21 mouse cellular contexts compared by ENCODE assay signal in genomic region chr5:114695775-114696174, GRCm38 (mm10). TPM values are rescaled to one million over a fixed set of nuclear protein-coding genes. Genes with fewer than 3 reads are reported as not detected.
DNase-seq lines count a peak whose midpoint lies in the region; ATAC-seq and TF ChIP-seq lines count a peak whose summit lies in the region.
"Had no signal": no experiment of that assay in that cellular context is flagged by ENCODE, and none has a peak within 500 bp of the region (broad histone marks: within the 10 kb centered on the region; RNA-seq: fewer than 3 reads in every experiment).

No protein-coding gene starts in this region.

- no peak for DNase-seq in gastrocnemius, adult 2 months
- DNase-seq in gastrocnemius, adult 18-20 months (ENCODE audit: low spot score) = no peak
- peak; percentile 28 for DNase-seq in lung, embryonic 14.5 days
- DNase-seq in lung, adult 2 months = no peak
- DNase-seq in NIH3T3 (ENCODE audit: low read depth) = peak; percentile 34
- no peak for DNase-seq in stomach, postnatal 0 days (ENCODE audit: low spot score)
- DNase-seq in adrenal gland, adult (ENCODE audit: inconsistent age in 2 of 2, low spot score in 1 of 2) = no peak
- DNase-seq: adrenal gland, adult 8-10 months; B cell, adult 2 months; cerebellum, adult 8-10 months; heart, postnatal 14 days; layer of hippocampus, adult 9-11 months; lung, adult 18-20 months; thymus, postnatal 14 days had no signal

- ATAC-seq in lung, embryonic 14.5 days (ENCODE audit: insufficient read depth) = no peak
- ATAC-seq in stomach, postnatal 0 days (ENCODE audit: low FRiP score, low TSS enrichment) = no peak
- no peak for ATAC-seq in neural tube, embryonic 15.5 days (ENCODE audit: low FRiP score)
- ATAC-seq: forebrain, embryonic 14.5 days; midbrain, embryonic 16.5 days had no signal

- no peaks in the 10 kb centered on the region for H3K27me3 ChIP-seq in lung, embryonic 14.5 days (ENCODE audit: insufficient read depth, low read length)
- no peaks in the 10 kb centered on the region for H3K27me3 ChIP-seq in stomach, postnatal 0 days (ENCODE audit: control insufficient read depth, insufficient read depth, low read length)
- 0 out of 2 replicates have a peak, but pooled peaks cover 2% of the 10 kb centered on the region for H3K27me3 ChIP-seq in neural tube, embryonic 15.5 days (replicated peaks)
- H3K27me3 ChIP-seq: embryonic facial prominence, embryonic 15.5 days; hindbrain, embryonic 15.5 days; kidney, embryonic 15.5 days; neural tube, embryonic 12.5 days had no signal

- WGBS in lung, embryonic 14.5 days = 63% methylated on average over 5 of the region's 5 CpGs
- 52% methylated on average over 5 of the region's 5 CpGs for WGBS in lung, adult 2 months
- 49% methylated on average over 5 of the region's 5 CpGs for WGBS in stomach, postnatal 0 days
- WGBS in neural tube, embryonic 15.5 days = 73% methylated on average over 5 of the region's 5 CpGs

- no peak for TF ChIP-seq POLR2A in lung, adult 2 months (IDR thresholded peaks at IDR 0.05; ENCODE audit: borderline replicate concordance, extremely low read depth, low read depth, low read length)

- H3K36me3 ChIP-seq in lung, embryonic 14.5 days (ENCODE audit: insufficient read depth) = no peaks in the 10 kb centered on the region
- no peaks in the 10 kb centered on the region for H3K36me3 ChIP-seq in stomach, postnatal 0 days (ENCODE audit: control insufficient read depth, insufficient read depth, low read length)
- no peaks in the 10 kb centered on the region for H3K36me3 ChIP-seq in neural tube, embryonic 15.5 days
- H3K36me3 ChIP-seq: embryonic facial prominence, embryonic 15.5 days; hindbrain, embryonic 15.5 days; kidney, embryonic 15.5 days; neural tube, embryonic 12.5 days had no signal

- intact Hi-C loops in gastrocnemius, adult 2 months (cut with DNase I) = no loop called here

- H3K4me3 ChIP-seq in gastrocnemius, adult 2 months = no peak overlapping the region
- no peak overlapping the region for H3K4me3 ChIP-seq in lung, embryonic 14.5 days (ENCODE audit: low read depth, low read length)
- H3K4me3 ChIP-seq in lung, adult 2 months (replicated peaks; ENCODE audit: extremely low read depth, low read depth, low read length) = no peak overlapping the region
- no peak overlapping the region for H3K4me3 ChIP-seq in stomach, postnatal 0 days (ENCODE audit: low read depth, low read length)
- no peak overlapping the region for H3K4me3 ChIP-seq in neural tube, embryonic 15.5 days (replicated peaks)
- H3K4me3 ChIP-seq: embryonic facial prominence, embryonic 15.5 days; hindbrain, embryonic 15.5 days; kidney, embryonic 15.5 days; neural tube, embryonic 12.5 days had no signal

- H3K4me1 ChIP-seq in lung, embryonic 14.5 days (ENCODE audit: insufficient read depth) = no peaks in the 10 kb centered on the region; the same call in 1 of the 2 replicates
- H3K4me1 ChIP-seq in lung, adult 2 months (ENCODE audit: control insufficient read depth, insufficient read depth, low read length) = peaks cover 3% of the 10 kb centered on the region; the same call in 1 of the 2 replicates
- H3K4me1 ChIP-seq in stomach, postnatal 0 days (replicated peaks; ENCODE audit: control insufficient read depth, insufficient read depth) = no peaks in the 10 kb centered on the region
- peaks cover 4% of the 10 kb centered on the region for H3K4me1 ChIP-seq in neural tube, embryonic 15.5 days

- TF ChIP-seq EP300 in stomach, postnatal 0 days (optimal IDR thresholded peaks at IDR 0.05) = no peak

- H3K4me2 ChIP-seq in lung, embryonic 14.5 days = no peak overlapping the region
- no peak overlapping the region for H3K4me2 ChIP-seq in stomach, postnatal 0 days (replicated peaks; ENCODE audit: low read depth)
- no peak overlapping the region for H3K4me2 ChIP-seq in neural tube, embryonic 15.5 days
- H3K4me2 ChIP-seq: embryonic facial prominence, embryonic 15.5 days; hindbrain, embryonic 15.5 days; kidney, embryonic 15.5 days; neural tube, embryonic 12.5 days had no signal

- H3K9ac ChIP-seq in lung, embryonic 14.5 days = no peak overlapping the region
- no peak overlapping the region for H3K9ac ChIP-seq in stomach, postnatal 0 days (ENCODE audit: low read length)
- no peak overlapping the region for H3K9ac ChIP-seq in neural tube, embryonic 15.5 days (replicated peaks)
- H3K9ac ChIP-seq: embryonic facial prominence, embryonic 15.5 days; hindbrain, embryonic 15.5 days; kidney, embryonic 15.5 days; neural tube, embryonic 12.5 days had no signal

- H3K27ac ChIP-seq in gastrocnemius, adult 2 months = no peak overlapping the region
- H3K27ac ChIP-seq in lung, embryonic 14.5 days (ENCODE audit: low read depth) = no peak overlapping the region
- H3K27ac ChIP-seq in stomach, postnatal 0 days (replicated peaks) = 0 out of 2 replicates have a peak overlapping the region, but pooled peaks have one; percentile 40
- no peak overlapping the region for H3K27ac ChIP-seq in neural tube, embryonic 15.5 days (replicated peaks)
- H3K27ac ChIP-seq: embryonic facial prominence, embryonic 15.5 days; hindbrain, embryonic 15.5 days; kidney, embryonic 15.5 days; neural tube, embryonic 12.5 days had no signal

- no peaks in the 10 kb centered on the region for H3K9me3 ChIP-seq in lung, embryonic 14.5 days (ENCODE audit: low read depth, low read length)
- no peaks in the 10 kb centered on the region for H3K9me3 ChIP-seq in stomach, postnatal 0 days (ENCODE audit: control insufficient read depth, low read length)
- H3K9me3 ChIP-seq in neural tube, embryonic 15.5 days (replicated peaks) = no peaks in the 10 kb centered on the region
- H3K9me3 ChIP-seq: embryonic facial prominence, embryonic 15.5 days; hindbrain, embryonic 15.5 days; kidney, embryonic 15.5 days; neural tube, embryonic 12.5 days had no signal

- TF ChIP-seq CTCF in gastrocnemius, adult 2 months (IDR thresholded peaks at IDR 0.05) = peak; percentile 30
- peak; percentile 24 for TF ChIP-seq CTCF in lung, embryonic 14.5 days (IDR thresholded peaks at IDR 0.05; ENCODE audit: low read depth)
- TF ChIP-seq CTCF in lung, adult 2 months (IDR thresholded peaks at IDR 0.05; ENCODE audit: insufficient read depth, low read length) = no peak
- peak; percentile 55 for TF ChIP-seq CTCF in stomach, postnatal 0 days (IDR thresholded peaks at IDR 0.05; ENCODE audit: low read depth)

RNA-seq across cellular contexts. Expression of gene Gltp, which starts 5.0 kb away (rescaled TPM):
- 10 to 100 TPM in 1 of 2 experiments, 1 to 10 TPM in 1; 6.7 to 10.8 TPM for total RNA-seq in gastrocnemius, adult 2 months (2021)
- total RNA-seq in gastrocnemius, adult 18-20 months (2021) = 1 to 10 TPM; 7.2 to 8.7 TPM
- polyA plus RNA-seq in lung, embryonic 14.5 days (2014; fragmentation: Nextera tagmentation; extraction: Ambion mirVana) = 71.1 and 74.8 TPM in 2 replicates
- 222 and 259 TPM in 2 replicates for polyA plus RNA-seq in lung, adult 2 months (2012; rRNA removed)
- 482 and 496 TPM in 2 replicates for polyA plus RNA-seq in stomach, postnatal 0 days (2015; fragmentation: Nextera tagmentation; extraction: Ambion mirVana)
- polyA plus RNA-seq in neural tube, embryonic 15.5 days (2015; fragmentation: Nextera tagmentation; extraction: Ambion mirVana) = 39.2 and 69.0 TPM in 2 replicates

RNA-seq across cellular contexts. Expression of gene Tchp, which starts 11.8 kb away (rescaled TPM):
- 1 to 10 TPM; 3.6 to 3.8 TPM for total RNA-seq in gastrocnemius, adult 2 months (2021)
- 1 to 10 TPM; 2.3 to 2.9 TPM for total RNA-seq in gastrocnemius, adult 18-20 months (2021)
- polyA plus RNA-seq in lung, embryonic 14.5 days (2014; fragmentation: Nextera tagmentation; extraction: Ambion mirVana) = 13.1 and 14.8 TPM in 2 replicates
- polyA plus RNA-seq in lung, adult 2 months (2012; rRNA removed) = 12.2 and 17.3 TPM in 2 replicates
- polyA plus RNA-seq in stomach, postnatal 0 days (2015; fragmentation: Nextera tagmentation; extraction: Ambion mirVana) = 4.6 and 5.8 TPM in 2 replicates
- polyA plus RNA-seq in neural tube, embryonic 15.5 days (2015; fragmentation: Nextera tagmentation; extraction: Ambion mirVana) = 14.1 and 15.6 TPM in 2 replicates

RNA-seq across cellular contexts. Expression of gene Trpv4, which starts 37.6 kb away (rescaled TPM):
- total RNA-seq in gastrocnemius, adult 2 months (2021) = 1 to 10 TPM; 1.9 to 2.0 TPM
- total RNA-seq in gastrocnemius, adult 18-20 months (2021) = 1 to 10 TPM; 1.8 to 2.1 TPM
- polyA plus RNA-seq in lung, embryonic 14.5 days (2014; fragmentation: Nextera tagmentation; extraction: Ambion mirVana) = 1.0 and 1.6 TPM in 2 replicates
- polyA plus RNA-seq in lung, adult 2 months (2012; rRNA removed) = 8.8 and 10.1 TPM in 2 replicates
- 2.1 and 2.8 TPM in 2 replicates for polyA plus RNA-seq in stomach, postnatal 0 days (2015; fragmentation: Nextera tagmentation; extraction: Ambion mirVana)
- polyA plus RNA-seq in neural tube, embryonic 15.5 days (2015; fragmentation: Nextera tagmentation; extraction: Ambion mirVana) = 1.4 and 1.6 TPM in 2 replicates

Comparison
In these comparisons a context has a peak if more than half of its experiments do, and no peak if none do; other contexts are left out.
1. DNase-seq: peak in lung, embryonic 14.5 days (single experiment) and NIH3T3 (single experiment); none in gastrocnemius, adult 2 months (single experiment), gastrocnemius, adult 18-20 months (single experiment), lung, adult 2 months (single experiment), stomach, postnatal 0 days (single experiment) and adrenal gland, adult (0 of 2).